Mouse (Mus musculus) kidney, postnatal 4 days (tissue): ENCODE measurements around the gene Maneal.

Experiments used
- DNase-seq, 2 experiments: peaks; one replicate each; pipeline ENCODE4 v3.0.0; 2021; ENCODE audit warnings: mixed read lengths in 2 of 2

The Maneal gene

GRCm38 (mm10) chr4:124861283-124862188 lies at the start of gene Maneal:
Gene Maneal, minus strand, starts transcription at chr4:124862171.
- DNase-seq = no peak

- DNase-seq = peak; percentile 57 to 65
Observed at GRCm38 (mm10) chr4:124905971-124906822, 44.2 kb upstream of the Maneal start.

- no peak for DNase-seq
Observed at GRCm38 (mm10) chr4:124905417-124905816, 43.4 kb upstream of the Maneal start.

- DNase-seq = no peak
Observed at GRCm38 (mm10) chr4:124899906-124900305, 37.9 kb upstream of the Maneal start.

GRCm38 (mm10) chr4:124898428-124898827 lies 36.5 kb upstream of the Maneal start:
- DNase-seq = no peak

GRCm38 (mm10) chr4:124894508-124895428 lies 32.8 kb upstream of the Maneal start:
- DNase-seq = peak; percentile 13 to 30

- DNase-seq = no peak
Observed at GRCm38 (mm10) chr4:124893769-124894168, 31.8 kb upstream of the Maneal start.

- DNase-seq = no peak
Observed at GRCm38 (mm10) chr4:124890831-124891230, 28.9 kb upstream of the Maneal start.

GRCm38 (mm10) chr4:124889935-124890334 lies 28.0 kb upstream of the Maneal start:
- no peak for DNase-seq

- no peak for DNase-seq
Observed at GRCm38 (mm10) chr4:124888702-124889101, 26.7 kb upstream of the Maneal start.

GRCm38 (mm10) chr4:124882151-124882729 lies 20.3 kb upstream of the Maneal start:
- peak; percentile 84 for DNase-seq

GRCm38 (mm10) chr4:124881341-124881908 lies 19.5 kb upstream of the Maneal start:
- DNase-seq = peak; percentile 31 to 41

- no peak for DNase-seq
Observed at GRCm38 (mm10) chr4:124880599-124880998, 18.6 kb upstream of the Maneal start, which contains the start of gene Epha10. Gene Epha10, plus strand, starts transcription at chr4:124880899.

- no peak for DNase-seq
Observed at GRCm38 (mm10) chr4:124872719-124873118, 10.7 kb upstream of the Maneal start.

GRCm38 (mm10) chr4:124860446-124860845 lies 1.5 kb downstream of the Maneal start:
- peak; percentile 94 to 95 for DNase-seq

GRCm38 (mm10) chr4:124858370-124858769 lies 3.6 kb downstream of the Maneal start:
- peak in 1 of 2 experiments; percentile 21 for DNase-seq

GRCm38 (mm10) chr4:124856294-124856693 lies 5.7 kb downstream of the Maneal start:
- DNase-seq = no peak

GRCm38 (mm10) chr4:124850933-124851658 lies 10.9 kb downstream of the Maneal start, which contains the start of gene 1110065P20Rik:
Gene 1110065P20Rik, minus strand, starts transcription at chr4:124851196.
- DNase-seq = peak; percentile 79 to 87

- DNase-seq = peak; percentile 96 to 98
Observed at GRCm38 (mm10) chr4:124850261-124850913, 11.6 kb downstream of the Maneal start, which contains the start of gene Yrdc. Gene Yrdc, plus strand, starts transcription at chr4:124850679.
